Mouse (Mus musculus): Measurements from ENCODE around the gene Hes3.

The Hes3 gene

DNA sequence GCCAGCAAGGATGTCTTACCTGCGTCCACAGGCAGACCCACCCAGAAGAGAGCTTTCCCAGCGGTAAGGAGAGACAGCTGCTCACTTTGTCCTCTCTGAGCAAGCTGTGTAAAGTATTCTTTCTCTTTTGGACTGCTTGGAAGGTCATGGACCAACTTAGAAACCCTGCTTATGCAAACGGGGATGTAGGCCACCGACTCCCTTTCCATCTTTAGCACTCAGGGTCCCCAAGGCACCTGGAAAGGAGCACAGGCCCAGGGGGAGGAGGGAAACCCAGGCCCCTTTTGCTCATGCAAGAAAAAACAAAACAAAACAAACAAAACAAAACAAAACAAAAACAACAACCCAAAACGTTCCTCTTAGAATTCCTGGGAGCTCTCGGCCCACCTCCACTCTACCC lies at the start of gene Hes3:
Gene Hes3, minus strand, starts transcription at position 101 of the 400 bp plus-strand sequence.
- no peak for DNase-seq

DNA sequence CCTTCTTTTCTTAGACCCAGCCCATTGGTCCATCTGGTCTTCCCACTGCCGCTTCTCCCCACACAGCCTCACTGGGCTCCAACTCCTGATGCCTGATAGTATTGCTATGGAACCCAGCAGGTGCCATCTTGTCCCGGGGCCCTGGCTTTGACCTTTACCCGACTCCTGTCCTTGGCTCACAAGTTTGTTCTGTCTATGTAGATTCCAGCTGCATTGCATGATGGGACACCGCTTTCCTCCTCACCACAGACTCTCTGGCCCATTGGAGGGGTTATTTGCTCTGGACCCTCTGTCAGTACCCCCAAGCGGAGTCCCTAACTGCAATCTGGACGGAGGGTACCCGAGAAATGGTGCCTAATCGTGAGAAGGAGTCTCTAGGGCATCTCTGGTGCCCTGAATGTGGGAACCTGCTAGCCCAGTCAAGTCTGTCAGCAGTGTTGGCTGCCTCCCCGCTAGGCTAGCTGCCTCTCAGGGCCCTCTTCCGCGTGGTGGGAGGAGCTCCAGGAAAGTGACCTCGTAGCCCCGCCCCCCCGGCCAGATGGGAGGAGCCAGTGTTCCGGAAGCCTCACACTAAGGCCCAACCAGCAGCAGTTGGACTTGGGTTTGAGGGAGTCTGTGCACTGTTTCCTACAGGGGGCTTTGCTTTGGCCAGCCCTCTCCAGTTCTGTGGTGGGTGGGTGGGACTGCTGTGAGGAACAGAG lies 49.3 kb upstream of the Hes3 start:
- DNase-seq: no peak

DNA sequence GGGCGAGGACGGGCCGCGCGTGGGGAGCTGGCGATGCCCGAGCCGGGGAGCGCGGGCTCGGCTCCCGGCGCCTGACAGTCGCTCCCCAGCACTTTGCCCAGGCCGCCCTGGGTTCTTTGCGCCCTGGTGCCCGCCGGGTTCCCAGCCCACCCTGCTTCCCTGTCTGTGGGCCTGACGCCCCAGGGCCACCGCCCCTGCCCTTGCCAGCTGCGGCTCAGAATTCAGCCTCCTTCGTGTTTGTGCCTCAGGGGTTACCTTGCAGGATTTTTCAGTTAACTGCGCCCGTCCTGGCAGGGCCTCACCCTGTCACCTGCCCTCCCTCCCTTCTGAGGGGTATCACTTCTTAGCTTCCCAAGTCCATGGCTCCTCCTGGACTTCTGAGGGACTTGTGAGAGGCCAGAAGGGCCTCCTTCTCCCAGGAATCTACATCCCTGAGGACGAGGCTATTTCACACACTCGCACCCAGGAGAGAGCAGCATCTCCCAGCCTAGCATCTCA lies 47.9 kb upstream of the Hes3 start:
- peak; percentile 29 for DNase-seq

DNA sequence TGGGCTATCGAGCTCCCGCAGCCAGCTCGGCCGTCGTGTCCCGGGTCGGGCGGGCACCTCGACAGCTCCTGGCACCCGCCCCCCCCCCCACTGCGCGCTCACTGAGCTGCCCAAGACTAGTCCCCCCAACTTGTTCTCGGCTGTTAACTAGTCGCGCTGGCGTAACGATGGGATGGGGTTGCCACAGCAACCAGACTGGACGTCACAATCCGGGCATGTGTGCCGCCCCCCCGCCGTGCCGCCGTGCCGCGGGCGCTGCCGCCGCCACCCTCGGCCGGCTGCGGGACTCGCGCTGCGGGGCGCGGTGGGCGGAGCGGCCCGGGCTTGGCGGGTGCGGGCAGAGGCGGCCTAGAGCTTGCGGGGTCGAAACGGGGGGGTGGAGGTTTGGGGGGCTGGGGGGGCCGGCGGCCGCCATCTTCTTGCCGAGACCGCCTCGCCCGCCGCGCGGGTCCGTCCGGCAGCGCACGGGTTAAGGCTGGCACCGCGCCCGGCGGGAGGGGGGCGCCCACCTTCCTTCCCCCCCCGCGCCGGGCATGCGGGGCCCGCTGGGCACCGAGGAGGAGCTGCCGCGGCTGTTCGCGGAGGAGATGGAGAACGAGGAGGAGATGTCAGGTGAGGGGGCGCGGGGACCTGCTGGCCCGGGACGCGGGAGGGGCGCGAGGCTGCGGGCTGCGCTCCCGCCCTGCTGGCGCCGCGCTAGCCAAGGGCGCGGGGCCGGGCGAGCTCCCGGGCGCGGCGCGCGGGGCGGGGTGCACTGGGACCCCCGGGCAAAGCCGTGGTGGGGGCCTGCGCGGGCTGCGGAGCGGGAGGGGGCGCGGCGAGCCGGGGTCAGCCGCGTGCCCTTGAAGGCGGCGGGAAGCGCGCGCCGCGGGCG lies 47.2 kb upstream of the Hes3 start, which contains the start of gene Chd5:
Gene Chd5, plus strand, starts transcription at position 233 of the 874 bp plus-strand sequence.
- DNase-seq: peak; percentile 77

DNA sequence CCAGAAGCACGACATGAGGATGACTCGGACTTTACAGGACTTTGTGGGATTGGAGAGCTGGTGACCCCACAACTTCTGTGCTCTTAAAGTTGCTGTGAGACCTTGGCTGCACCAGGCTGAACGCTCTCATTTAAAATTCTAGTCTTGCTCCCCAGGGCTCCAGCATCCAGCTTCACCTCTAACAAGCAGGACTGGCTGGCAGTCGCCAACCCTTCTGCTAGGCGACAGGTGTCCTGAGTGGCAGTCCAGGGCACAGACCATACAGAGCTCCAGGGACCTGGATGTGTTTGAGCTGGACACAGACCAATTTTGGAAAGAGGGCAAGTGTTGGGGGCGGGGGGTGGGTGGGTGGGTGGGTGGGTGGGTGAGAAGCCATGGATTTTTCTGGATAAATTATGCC lies 46.3 kb upstream of the Hes3 start:
- no peak for DNase-seq

DNA sequence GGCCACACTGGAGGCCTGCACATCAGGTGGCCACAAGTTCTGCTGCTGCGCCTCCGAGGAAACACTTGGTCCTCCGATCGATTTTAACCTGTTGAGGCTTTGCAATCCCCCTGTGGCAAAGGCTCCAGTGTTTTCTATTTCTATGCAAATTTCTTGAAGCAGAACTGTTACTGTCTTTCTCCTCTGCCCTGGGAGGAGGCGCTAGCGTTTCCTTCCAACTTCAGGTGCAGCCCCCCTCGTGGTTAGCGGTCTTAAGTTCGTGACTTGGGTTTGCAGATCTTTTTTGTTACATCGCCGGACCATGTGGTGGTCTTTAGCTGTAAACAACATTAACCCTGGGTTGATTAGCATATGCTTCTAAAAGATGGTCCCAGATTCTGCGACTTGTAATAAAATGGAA lies 42.1 kb upstream of the Hes3 start:
- no peak for DNase-seq

DNA sequence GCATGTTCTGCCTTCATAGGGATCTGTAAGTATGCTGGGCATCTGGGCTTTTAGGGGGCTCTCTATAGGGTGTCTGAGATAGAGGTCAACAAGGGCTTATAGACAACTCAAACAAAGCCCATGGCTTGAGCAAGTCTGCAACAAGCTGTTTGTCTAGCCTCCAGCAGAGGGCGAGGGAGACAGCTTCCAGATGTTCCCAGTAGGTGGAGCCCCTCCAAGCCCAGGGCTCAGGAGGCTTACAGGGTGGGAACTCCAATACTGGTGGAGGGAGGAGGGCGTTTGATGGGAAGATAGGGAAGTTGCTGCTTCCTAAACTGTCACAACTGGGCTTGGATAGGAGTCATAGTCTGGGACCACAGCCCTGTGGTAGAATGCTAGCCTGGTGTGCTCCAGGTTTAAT lies 41.5 kb upstream of the Hes3 start:
- DNase-seq: peak; percentile 78

DNA sequence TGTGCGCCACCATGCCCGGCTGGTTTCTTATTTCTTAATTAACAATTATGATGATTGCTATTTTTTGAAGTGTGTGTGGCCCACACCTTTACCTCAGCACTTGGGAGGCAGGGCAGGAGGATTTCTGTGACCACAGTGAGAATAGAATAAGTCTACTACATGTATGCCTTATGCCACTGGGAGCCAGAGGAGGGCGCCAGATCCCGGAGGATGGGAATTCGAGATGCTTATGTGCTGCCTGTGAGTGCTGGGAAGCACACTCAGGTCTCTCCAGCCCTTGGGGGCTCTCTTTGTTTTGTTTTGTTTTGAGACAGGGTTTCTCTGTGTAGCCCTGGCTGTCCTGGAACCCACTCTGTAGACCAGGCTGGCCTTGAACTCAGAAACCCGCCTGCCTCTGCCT lies 37.2 kb upstream of the Hes3 start:
- DNase-seq: peak; percentile 64

DNA sequence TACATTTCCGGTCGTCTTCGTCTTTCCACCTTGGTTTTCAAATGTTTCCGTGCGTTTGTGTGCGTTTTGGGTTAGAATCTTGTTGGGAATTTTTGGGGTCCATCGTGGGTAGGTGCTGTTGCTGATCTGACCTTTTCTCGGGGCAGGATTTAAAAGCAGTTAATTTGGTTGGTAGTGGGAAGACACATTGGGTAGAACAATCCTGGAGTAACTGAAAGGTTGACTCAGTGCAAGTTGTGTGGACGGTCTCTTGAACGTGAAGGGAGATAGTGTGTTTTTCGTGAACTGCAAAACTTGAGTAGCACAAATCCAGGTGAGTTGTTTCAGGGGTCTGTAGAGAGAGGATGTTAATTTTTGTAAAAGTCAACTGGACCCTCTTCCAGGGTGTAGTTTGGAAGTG lies 35.1 kb upstream of the Hes3 start:
- DNase-seq: no peak

DNA sequence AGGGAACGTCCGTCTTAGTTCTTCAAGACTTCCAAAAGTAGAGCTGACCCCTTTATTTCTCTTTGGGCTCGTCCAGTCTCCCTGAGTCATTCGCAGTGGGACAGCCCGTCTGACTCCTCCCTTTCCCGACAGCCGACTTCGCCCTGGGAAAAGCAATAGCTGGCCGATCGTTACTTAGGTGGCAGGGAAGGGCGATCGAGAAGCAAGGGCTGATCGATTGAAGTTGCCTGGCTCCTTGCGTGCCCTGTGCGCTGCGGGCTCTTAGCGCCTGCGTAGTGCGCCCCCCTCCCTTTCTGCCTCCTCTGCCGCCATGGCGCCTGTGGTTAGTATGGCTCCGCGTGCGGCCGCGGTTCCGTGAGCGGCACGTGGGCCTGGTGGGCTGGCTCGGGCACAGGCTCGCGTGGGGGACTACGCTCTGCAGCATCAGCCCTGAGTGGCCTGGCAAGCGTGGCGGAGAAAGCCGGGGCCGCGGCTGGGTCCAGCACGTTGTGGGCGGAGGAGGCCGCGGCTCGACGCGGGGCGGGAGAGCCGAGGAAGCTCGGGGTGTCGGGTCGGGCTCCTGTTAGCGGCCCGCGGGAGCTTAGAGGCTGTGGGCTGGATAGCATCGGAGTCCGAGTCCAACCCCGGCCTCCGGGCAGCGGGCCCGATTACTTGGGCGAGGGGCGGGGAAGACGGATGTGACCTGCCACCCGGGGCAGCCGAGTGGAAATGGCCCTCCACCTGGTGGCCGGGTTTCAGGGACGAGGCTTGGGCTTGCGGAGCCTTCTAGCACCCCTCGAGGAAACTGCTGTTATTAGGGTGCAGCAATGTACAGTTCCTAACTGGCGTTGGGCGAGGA lies 34.3 kb upstream of the Hes3 start, which contains the start of gene Rpl22:
Gene Rpl22, plus strand, starts transcription at position 169 of the 838 bp plus-strand sequence.
- peak; percentile 89 for DNase-seq

DNA sequence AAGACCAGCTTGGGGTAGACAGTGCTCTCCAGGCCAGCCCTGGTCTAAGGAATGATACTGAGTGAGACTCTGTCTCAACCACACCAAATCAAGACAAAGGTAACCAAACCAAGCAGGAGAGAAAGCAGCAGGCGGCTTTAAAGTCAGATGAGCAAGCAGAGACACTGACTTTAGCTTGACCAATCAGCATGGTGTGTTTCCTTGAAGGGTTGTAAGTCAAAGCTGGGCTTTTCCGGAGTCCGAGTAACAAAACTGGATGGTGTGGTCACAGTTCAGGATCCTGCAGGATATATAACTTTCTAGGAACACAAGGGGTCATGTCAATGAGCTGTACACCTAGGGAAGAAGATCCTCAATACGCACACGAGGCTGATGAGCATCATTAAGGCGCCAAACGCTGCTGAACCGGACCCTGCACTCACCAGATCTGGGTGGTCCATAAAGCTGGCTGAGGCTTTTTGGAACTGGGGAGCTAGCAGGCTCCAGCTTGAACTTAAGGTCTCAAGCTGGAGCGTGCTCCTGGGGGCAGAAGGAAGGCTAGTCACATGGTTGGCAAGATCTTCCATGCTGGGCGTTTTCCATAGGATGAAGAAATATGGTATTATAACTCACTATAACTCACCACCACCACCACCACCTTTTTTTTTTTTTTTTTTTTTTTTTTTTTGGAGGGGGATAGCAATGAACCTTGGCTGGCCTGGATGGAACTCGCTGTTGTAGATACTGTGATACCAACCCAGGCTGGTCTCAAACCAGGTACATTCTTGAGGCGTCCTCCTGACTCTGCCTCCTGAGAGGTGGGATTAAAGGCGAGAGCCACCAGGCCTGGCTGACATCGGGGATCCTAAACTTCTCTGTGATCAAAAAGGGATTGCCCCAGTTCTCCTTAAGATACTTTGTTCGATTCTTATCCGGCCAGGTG lies 33.4 kb upstream of the Hes3 start:
- DNase-seq: no peak

DNA sequence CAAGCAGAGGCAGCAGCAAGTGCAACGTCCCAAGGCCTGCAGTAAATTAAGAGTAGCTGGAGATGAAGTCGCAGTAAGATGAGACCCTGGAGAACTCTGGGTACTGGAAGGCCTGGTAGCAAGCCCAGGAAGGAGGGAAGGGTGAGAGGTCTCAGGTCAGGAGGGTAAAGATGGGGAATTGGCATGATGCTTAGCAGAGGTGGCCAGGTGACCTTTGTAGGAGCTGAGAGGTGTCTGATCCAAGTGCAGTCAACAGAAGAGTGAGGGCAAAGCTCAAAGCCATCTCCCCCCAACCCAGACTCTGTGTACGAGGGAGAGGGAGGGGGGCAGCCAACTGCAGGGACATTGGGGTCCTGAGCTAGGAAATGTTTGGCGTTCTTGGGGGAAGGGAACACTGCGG lies 30.0 kb upstream of the Hes3 start:
- DNase-seq: no peak

DNA sequence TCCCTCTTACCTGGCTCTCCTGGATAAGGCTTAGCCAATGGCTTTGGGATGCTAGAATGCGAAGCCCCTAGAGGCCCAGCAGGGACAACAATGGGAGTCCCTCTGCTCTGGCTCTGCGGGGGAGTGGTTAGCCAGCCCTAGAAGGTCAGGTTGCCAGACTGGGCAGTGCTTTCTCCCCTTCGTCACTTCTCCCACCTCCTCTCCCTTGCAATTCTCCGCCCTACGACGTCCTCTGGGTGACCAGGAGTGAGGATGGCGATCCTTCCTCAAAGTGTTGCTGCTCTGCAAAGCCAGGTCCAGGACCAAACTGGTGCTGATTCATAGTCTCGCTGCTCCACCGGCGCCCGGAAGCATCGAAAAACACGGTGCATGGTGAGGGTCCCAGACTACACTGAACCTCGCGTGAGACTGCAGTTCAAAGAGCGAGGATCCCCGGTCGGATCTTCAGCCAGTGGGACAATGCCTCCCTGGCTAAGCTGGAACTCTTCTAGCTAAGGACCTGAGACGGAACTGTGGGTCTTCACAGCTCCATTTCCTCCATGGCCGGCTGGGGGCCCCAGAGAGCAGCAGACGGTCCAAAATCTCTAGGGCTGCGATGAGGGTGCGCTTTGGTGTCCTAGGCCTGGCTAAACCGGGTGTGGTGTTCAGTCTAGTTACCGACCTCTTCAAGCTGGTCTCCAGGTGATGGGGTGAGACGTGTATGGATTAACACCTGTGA lies 27.2 kb upstream of the Hes3 start, which contains the start of gene Rnf207:
Gene Rnf207, minus strand, starts transcription at position 477 of the 718 bp plus-strand sequence.
- DNase-seq: peak; percentile 60

DNA sequence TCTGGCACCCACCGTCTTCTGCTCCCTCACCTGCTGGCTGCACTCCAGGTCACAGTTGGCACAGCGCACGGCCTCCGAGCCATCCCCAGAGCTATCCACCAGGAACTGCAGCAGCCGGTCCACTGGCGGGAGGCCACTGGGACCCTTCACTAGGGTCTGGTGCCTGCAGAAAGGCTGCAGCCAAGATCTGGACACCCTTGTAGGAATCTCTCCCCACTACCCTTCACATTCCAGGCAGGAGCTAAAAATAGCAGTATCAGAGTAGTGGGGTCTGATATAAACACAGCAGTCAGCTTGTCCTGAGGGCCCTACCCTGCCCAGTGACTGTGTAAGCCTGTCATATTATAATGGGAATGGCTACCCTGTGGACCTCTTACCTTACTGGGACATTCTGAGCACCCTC lies 26.2 kb upstream of the Hes3 start:
- DNase-seq: no peak

DNA sequence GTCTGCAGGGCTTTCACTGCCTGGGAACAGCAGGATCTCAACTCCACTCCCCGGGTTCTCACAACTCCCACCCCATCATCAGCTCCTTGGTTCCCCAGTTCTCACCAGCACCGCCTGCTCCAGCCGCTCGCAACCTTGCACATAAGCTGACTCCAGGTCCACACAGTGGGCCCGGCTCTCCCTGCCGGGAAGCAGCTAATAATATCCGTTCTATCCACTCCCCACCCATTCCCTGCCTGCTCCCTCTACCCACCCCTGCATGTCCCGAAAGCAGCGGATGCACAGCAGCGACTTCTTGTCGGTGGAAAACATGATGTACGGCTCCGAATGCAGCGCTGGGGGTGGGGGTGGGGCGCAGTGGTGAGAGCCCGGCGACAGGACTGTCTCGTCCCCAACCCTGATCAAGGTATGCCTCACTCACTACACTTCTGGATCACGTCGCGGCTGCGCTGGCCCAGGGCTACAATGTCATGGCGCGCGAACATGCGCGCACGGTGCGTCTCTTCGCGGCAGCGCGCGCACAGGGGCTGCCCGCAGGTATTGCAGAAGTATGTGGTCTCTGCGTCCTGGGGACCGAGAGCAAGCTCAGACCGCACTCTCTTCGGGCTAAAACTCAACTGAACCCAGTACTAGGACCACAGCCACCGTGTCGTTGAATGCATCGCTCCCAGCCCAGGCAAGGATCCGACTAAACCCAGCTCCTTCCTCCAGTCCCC lies 24.2 kb upstream of the Hes3 start:
- DNase-seq: peak; percentile 24

DNA sequence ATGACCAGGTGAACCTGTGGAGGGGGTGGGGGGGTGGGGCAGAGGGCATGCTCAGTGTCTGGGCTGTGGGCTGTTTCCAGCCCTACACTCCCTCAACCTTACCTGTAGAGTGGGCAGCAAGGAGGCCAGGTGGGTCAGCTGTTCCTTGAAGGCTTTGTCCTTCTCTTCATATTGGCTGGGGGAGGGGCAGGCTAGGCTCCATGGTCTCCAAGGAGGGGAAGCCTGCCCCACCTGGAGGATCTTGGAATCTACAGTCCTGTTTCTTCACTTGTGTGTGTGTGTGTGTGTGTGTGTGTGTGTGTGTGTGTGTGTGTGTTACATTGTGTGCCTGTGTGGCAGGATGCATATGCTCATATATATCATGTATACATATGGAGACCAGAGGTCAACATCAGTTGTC lies 22.5 kb upstream of the Hes3 start:
- DNase-seq: peak; percentile 69

DNA sequence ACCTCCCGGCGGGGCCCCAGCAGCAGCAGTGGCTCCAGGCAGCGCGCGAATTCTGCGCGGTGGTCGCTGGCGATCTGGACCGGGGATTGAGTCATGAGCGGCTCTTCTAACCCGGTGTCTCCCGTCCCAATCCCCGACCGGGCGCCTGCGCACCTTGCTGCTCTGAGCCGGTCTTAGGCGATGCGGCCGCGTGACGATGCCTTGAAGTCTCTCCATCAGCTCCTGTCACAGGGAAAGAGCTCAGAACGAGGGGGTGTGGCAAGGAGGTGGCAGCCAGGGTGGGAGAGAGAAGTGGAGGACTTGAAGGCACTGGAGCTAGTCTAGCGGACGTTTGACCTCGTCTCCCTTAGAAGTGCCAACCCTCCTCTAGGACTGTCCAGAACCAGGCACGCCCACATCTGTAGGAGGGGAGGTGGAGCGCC lies 21.8 kb upstream of the Hes3 start:
- no peak for DNase-seq

DNA sequence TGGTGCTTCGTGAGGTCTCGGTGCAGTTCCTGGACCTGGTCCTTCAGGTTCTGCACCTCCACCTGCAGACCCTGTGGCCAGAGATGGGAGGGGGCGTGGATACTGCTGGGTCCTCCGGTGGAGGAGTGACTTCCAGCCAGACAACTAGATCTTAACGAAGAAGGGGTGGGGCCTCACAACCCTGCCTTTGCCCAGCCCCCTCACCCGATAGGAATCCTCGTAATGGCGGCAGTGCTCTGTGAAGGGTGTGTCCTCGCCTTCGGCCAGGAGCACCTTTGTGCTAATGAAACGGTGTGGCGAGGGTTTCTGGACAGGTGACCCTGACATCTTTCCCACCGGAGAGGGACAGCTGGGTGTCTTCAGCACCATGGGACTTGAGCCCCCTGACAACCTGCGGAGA lies 20.7 kb upstream of the Hes3 start:
- DNase-seq: no peak

DNA sequence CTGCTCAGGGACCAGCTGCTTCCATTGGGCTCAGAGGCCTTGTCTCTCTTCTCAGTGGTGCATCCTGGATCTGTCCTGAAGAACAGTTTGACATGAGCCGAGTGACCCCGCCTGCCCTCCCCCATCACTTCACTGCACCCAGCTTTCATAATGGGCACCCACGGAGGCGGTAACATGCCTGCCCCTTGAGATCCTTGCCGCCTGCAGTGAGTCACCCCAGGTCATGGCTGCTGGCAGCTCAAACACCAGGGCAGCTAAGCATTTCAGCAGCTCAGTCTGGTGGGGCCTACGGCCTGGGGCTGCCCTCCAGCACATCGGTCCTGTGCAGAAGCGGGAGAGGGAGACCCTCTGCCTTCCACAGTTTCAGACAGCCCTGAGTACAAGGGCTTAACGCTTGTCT lies 16.1 kb upstream of the Hes3 start:
- no peak for DNase-seq

DNA sequence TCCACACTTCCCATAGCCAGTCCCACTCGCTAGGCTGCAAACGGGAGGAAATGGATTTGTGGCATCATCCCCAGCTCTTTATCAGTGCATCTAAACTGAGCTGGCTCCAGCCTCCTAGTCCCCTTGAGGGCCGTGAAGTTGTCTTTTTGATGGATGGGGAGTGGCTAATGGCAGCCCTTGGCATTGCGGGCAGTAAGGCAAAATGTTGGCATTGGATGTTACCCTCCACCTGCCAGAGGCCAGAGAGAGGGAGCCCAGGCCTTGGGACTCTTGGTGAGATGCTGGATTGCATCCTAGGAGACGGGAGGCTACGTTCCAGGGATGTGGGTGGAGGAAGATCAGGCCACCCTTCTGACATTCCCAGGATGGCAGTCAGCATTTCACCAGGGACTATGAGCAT lies 14.5 kb upstream of the Hes3 start:
- no peak for DNase-seq

All from right cerebral cortex, postnatal 14 days (tissue).